Mouse (Mus musculus) gastrocnemius, adult 2 months (tissue): Measurements from ENCODE around the gene Bhlhe40. TPM values are rescaled to one million over a fixed set of nuclear protein-coding genes. Genes with fewer than 3 reads are reported as not detected.

ENCODE experiments used
- DNase-seq: peaks from one replicate; pipeline ENCODE4 v3.0.0; 2022
- H3K27ac ChIP-seq: fragments of 200-600 bp; 2 replicates; pipeline ENCODE4 v1.8.1; 2022; ENCODE audit warnings: mild to moderate bottlenecking
- H3K4me3 ChIP-seq: fragments of 200-600 bp; 2 replicates; pipeline ENCODE4 v1.8.1; 2022; ENCODE audit warnings: mild to moderate bottlenecking, moderate library complexity
- CTCF ChIP-seq: fragments of 200-600 bp; IDR thresholded peaks from 2 replicates; pipeline ENCODE4 v1.8.1; 2022; ENCODE audit warnings: antibody characterized with exemption, mild to moderate bottlenecking, moderate library complexity
- intact Hi-C: fragments of 180-260 bp; cut with DNase I; formaldehyde crosslinking; loops from one replicate; pipeline ENCODE4 v1.15.1; 2025
- long read RNA-seq, 2 experiments: library from polyadenylated mRNA; stranded (forward); transcript quantifications; one replicate each; pipeline ENCODE4 v2.0.0; 2021
- total RNA-seq, 2 experiments: library from RNA; stranded (reverse); gene quantifications; 2 replicates each; pipeline ENCODE4 v1.2.3; 2021

The Bhlhe40 gene
- total RNA-seq = 100 to 1,000 TPM in 1 of 2 experiments, 10 to 100 TPM in 1; 70.0 to 124 TPM
- long read RNA-seq, experiment 1, transcript Bhlhe40-204 (1 exons, 2,620 nt) = minor isoform, 12 of 108 reads
- long read RNA-seq, experiment 1, transcript Bhlhe40-201 (5 exons, 3,113 nt) = major isoform, 92 of 108 reads
- long read RNA-seq, experiment 1, partial matches to known transcripts = 0 of 108 reads
- long read RNA-seq, experiment 1, other reads (novel, unspliced or antisense) = 4 of 108 reads
- long read RNA-seq, experiment 2, transcript Bhlhe40-201 (5 exons, 3,113 nt) = major isoform, 154 of 179 reads
- long read RNA-seq, experiment 2, transcript Bhlhe40-204 (1 exons, 2,620 nt) = minor isoform, 16 of 179 reads
- long read RNA-seq, experiment 2, partial matches to known transcripts = 6 of 179 reads
- long read RNA-seq, experiment 2, other reads (novel, unspliced or antisense) = 3 of 179 reads

- DNase-seq = peak; percentile 96
- intact Hi-C loops = loop anchor here (2.0 kb wide), 2 partner anchors 90 to 204 kb away; no protein-coding TSS in a partner anchor
- TF ChIP-seq CTCF = no peak
- Histone ChIP-seq H3K27ac (peak within 1 kb of the TSS; percentile 100), H3K4me3 (peak within 1 kb of the TSS; percentile 88)
Measured at GRCm38 (mm10) chr6:108660206-108660877, at the start of gene Bhlhe40. Gene Bhlhe40, plus strand, starts transcription at chr6:108660629.

GRCm38 (mm10) chr6:108611663-108612062, 48.8 kb upstream of the Bhlhe40 start:
- no peak for DNase-seq
- Histone ChIP-seq H3K27ac (no peak overlapping the region), H3K4me3 (no peak overlapping the region)
- intact Hi-C loops = no loop called here
- no peak for TF ChIP-seq CTCF

DNA sequence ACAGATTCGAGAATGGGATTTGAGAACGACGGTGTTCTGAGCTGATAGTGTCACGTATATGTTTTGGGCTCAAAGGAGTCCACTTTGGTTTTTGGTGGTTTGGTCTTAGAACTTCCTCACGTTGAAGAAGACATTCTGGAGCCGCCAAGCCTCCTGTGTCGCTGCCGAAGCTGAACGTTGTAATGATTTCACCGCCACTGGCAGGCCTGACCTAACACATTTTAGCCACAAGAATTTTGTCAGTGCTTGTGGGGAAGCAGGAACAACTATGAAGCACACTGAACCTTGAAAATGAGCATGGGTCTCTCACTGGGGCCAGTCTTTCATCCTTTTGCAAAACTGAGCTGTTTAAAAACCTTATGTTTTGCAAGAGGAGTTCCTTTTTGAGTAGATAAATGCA, 42.4 kb upstream of the Bhlhe40 start:
- Histone ChIP-seq H3K4me3 (no peak overlapping the region), H3K27ac (no peak overlapping the region)
- no peak for TF ChIP-seq CTCF
- intact Hi-C loops = no loop called here
- no peak for DNase-seq

GRCm38 (mm10) chr6:108623028-108623565, 37.3 kb upstream of the Bhlhe40 start:
- no peak overlapping the region for H3K27ac ChIP-seq
- intact Hi-C loops = no loop called here
- no peak overlapping the region for H3K4me3 ChIP-seq
- DNase-seq = no peak
- no peak for TF ChIP-seq CTCF

DNA sequence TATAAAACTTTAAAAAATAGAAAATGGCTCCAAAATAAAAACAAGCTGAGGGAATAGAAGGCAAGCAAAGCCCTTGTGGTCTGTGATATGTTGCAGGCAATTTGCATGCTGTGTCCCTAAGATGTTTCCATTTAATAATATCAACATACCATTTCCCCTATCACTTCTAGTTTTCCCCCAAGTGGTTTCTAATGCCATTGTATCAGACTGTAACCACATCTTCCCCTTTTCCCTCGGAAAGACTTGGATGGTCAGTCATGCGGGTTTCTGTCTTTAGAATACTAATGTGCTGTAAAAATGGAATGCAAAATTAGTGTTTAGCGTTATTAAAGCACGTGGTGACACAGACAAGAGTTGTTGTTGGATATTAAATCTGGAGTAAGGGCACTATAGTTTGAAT, 35.5 kb upstream of the Bhlhe40 start:
- Histone ChIP-seq H3K4me3 (no peak overlapping the region), H3K27ac (no peak overlapping the region)
- TF ChIP-seq CTCF = no peak
- DNase-seq = no peak
- intact Hi-C loops = no loop called here

DNA sequence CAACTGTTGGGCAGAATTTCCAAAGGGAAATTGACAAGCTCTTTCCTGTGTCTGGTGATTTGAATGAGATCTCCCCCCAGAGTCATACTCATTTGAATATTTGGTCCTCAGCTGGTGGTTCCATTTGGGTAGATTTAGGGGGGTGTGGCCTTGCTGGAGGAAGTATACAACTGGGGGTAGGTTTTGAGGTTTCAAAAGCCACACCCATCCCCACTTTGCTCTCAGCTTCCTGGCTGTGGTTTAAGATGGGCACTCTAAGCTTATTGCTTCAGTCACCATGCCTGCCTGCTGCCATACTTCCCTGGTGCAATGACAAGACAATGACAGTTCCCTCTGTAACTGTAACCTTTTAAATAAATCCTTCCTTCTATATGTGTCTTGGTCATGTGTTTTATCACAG, 29.7 kb upstream of the Bhlhe40 start:
- H3K4me3 ChIP-seq = no peak overlapping the region
- H3K27ac ChIP-seq = no peak overlapping the region
- intact Hi-C loops = no loop called here
- no peak for DNase-seq
- TF ChIP-seq CTCF = no peak

DNA sequence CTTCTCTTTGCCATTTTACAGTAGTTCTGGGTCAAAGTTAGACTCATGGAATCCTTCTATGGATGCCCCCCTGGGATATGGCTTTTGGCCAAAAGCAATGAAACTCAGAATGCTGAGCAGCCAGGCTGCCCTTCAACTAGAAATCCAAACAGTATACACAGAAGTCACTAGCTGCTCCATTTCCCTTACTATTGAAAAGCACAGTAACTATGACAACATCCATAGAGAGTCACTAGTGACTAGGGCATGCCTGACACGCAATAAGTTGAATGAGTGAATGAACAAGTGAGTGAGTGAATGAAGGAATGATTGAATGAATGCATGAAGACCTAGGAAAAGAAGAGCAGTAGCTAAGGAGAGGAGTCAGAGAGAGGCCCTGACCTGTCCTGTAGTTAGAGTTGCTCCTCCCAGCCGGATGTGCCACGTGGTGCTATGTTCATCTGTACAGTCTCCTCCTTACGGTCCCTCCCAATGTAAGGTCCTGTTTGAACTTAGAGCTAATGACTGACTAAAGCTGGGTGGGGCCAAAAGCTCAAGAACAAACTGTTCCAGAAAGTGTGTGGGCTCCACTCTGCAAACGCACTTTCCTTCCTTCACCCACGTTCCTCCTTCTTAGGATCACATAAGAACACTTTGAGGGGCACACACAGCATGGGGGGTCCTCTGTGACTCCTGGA, 22.1 kb upstream of the Bhlhe40 start:
- intact Hi-C loops = no loop called here
- DNase-seq = no peak
- Histone ChIP-seq H3K4me3 (no peak overlapping the region), H3K27ac (no peak overlapping the region)
- TF ChIP-seq CTCF = no peak

- no peak for DNase-seq
- Histone ChIP-seq H3K4me3 (no peak overlapping the region), H3K27ac (no peak overlapping the region)
- intact Hi-C loops = no loop called here
- TF ChIP-seq CTCF = no peak
Measured at GRCm38 (mm10) chr6:108642020-108642419, 18.4 kb upstream of the Bhlhe40 start.

DNA sequence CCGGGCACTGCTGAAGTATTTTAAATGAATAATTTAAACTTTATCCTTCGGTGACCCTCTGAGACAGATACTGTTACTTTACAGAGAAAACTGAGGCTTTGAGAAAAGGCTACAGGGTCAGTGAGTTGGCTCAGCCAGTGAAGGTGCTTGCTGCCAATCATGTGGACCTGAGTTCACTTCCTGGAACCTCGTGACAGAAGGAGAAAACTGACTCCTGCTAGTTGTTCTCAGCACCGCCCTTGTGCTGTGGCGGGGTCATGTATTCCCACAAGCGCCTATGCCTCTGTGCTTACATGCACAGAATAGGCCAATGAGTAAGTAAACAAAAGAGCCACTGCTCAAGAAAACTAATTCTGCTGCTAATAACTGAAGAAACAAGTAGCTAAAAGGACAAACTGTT, 17.4 kb upstream of the Bhlhe40 start:
- no peak for DNase-seq
- Histone ChIP-seq H3K4me3 (no peak overlapping the region), H3K27ac (no peak overlapping the region)
- no peak for TF ChIP-seq CTCF
- intact Hi-C loops = no loop called here

- DNase-seq = no peak
- no peak for TF ChIP-seq CTCF
- Histone ChIP-seq H3K27ac (no peak overlapping the region), H3K4me3 (no peak overlapping the region)
- intact Hi-C loops = no loop called here
Measured at GRCm38 (mm10) chr6:108644311-108644710, 16.1 kb upstream of the Bhlhe40 start.

- Histone ChIP-seq H3K4me3 (no peak overlapping the region), H3K27ac (no peak overlapping the region)
- no peak for TF ChIP-seq CTCF
- intact Hi-C loops = no loop called here
- no peak for DNase-seq
Measured at GRCm38 (mm10) chr6:108647094-108647493, 13.3 kb upstream of the Bhlhe40 start.

GRCm38 (mm10) chr6:108648072-108648471, 12.4 kb upstream of the Bhlhe40 start:
- TF ChIP-seq CTCF = no peak
- no peak overlapping the region for H3K4me3 ChIP-seq
- no peak overlapping the region for H3K27ac ChIP-seq
- no peak for DNase-seq
- intact Hi-C loops = no loop called here

DNA sequence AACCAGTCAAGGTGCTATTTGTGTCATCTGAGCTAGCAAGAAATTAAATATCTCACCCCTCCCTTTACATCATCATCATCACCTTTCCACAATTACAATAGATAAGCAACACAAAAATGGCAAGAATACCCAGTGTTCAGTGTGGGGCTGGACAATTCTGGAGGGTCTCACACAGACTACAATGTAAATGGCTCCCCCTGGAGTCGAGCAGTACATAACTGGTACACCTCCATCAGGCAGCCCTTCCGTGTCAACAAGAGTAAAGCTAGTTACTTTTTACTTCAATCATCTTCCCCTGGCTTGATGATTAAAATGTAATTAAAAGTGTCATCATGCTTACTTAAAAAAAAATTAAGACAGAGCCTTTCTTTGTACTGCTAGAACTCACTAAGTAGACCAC, 4.6 kb upstream of the Bhlhe40 start:
- intact Hi-C loops = loop anchor here (1.0 kb wide), 1 partner anchor 46 kb away; no protein-coding TSS in a partner anchor
- no peak overlapping the region for H3K4me3 ChIP-seq
- TF ChIP-seq CTCF = peak; percentile 21; the same call in 1 of the 2 replicates

More for the DNA sequence above, 4.6 kb upstream of the Bhlhe40 start:
- no peak overlapping the region for H3K27ac ChIP-seq
- no peak for DNase-seq
